14 mouse cellular contexts compared by ENCODE assay signal in genomic region chr11:48851270-48851995, GRCm38 (mm10). TPM values are rescaled to one million over a fixed set of nuclear protein-coding genes. Genes with fewer than 3 reads are reported as not detected.
A peak's percentile ranks its signal among the peaks of the same experiment; 100 is the strongest.
DNase-seq lines count a peak whose midpoint lies in the region; ATAC-seq and TF ChIP-seq lines count a peak whose summit lies in the region.
"Had no signal": no experiment of that assay in that cellular context is flagged by ENCODE, and none has a peak within 500 bp of the region (broad histone marks: within the 10 kb centered on the region; RNA-seq: fewer than 3 reads in every experiment).

No protein-coding gene starts in this region.

- DNase-seq in midbrain, embryonic 10.5 days (ENCODE audit: low spot score) = peak; percentile 10
- no peak for DNase-seq in ES-E14 (ENCODE audit: low read depth, low spot score)
- DNase-seq in naive thymus-derived CD4-positive, alpha-beta T cell, adult 2 months (ENCODE audit: low read depth) = peak; percentile 38
- no peak for DNase-seq in yolk sac, embryonic 10.5 days (ENCODE audit: low spot score)
- no peak for DNase-seq in embryonic facial prominence, embryonic 10.5 days (ENCODE audit: low spot score)
- DNase-seq: cerebellum, adult 11 months; embryo, embryonic 11 days; lung, postnatal 10 days had no signal

- ATAC-seq in intestine, postnatal 0 days = peak; percentile 9; the same call in 1 of the 2 replicates
- ATAC-seq in intestine, embryonic 15.5 days = no peak
- ATAC-seq in midbrain, embryonic 16.5 days = no peak
- ATAC-seq: hindbrain, embryonic 16.5 days had no signal

- H3K9ac ChIP-seq in intestine, postnatal 0 days (ENCODE audit: low read depth, low read length) = no peak overlapping the region
- no peak overlapping the region for H3K9ac ChIP-seq in intestine, embryonic 15.5 days
- no peak overlapping the region for H3K9ac ChIP-seq in midbrain, embryonic 16.5 days (ENCODE audit: low read depth, low read length)
- no peak overlapping the region for H3K9ac ChIP-seq in ES-E14 (ENCODE audit: insufficient read depth, low read depth, low read length, poor library complexity, severe bottlenecking)
- H3K9ac ChIP-seq: heart, embryonic 15.5 days had no signal

- TF ChIP-seq CTCF in intestine, postnatal 0 days (IDR thresholded peaks at IDR 0.05; ENCODE audit: low read depth) = peak; percentile 65

- no peaks in the 10 kb centered on the region for H3K36me3 ChIP-seq in intestine, postnatal 0 days (ENCODE audit: control insufficient read depth, insufficient read depth)
- no peaks in the 10 kb centered on the region for H3K36me3 ChIP-seq in intestine, embryonic 15.5 days
- H3K36me3 ChIP-seq in midbrain, embryonic 10.5 days = no peaks in the 10 kb centered on the region
- no peaks in the 10 kb centered on the region for H3K36me3 ChIP-seq in midbrain, embryonic 16.5 days (ENCODE audit: control insufficient read depth, insufficient read depth, low read length)
- H3K36me3 ChIP-seq in ES-E14 (ENCODE audit: control insufficient read depth, insufficient read depth, low read length, poor library complexity, severe bottlenecking) = no peaks in the 10 kb centered on the region
- no peaks in the 10 kb centered on the region for H3K36me3 ChIP-seq in embryonic facial prominence, embryonic 10.5 days (replicated peaks)
- H3K36me3 ChIP-seq: heart, embryonic 15.5 days had no signal

- H3K4me3 ChIP-seq in intestine, postnatal 0 days (ENCODE audit: low read depth, low read length) = no peak overlapping the region
- no peak overlapping the region for H3K4me3 ChIP-seq in intestine, embryonic 15.5 days (replicated peaks)
- no peak overlapping the region for H3K4me3 ChIP-seq in midbrain, embryonic 10.5 days
- H3K4me3 ChIP-seq in midbrain, embryonic 16.5 days (ENCODE audit: low read depth, low read length) = no peak overlapping the region
- no peak overlapping the region for H3K4me3 ChIP-seq in ES-E14 (ENCODE audit: insufficient read depth in 1 of 2, low read depth in 1 of 2, low read length in 2 of 2, poor library complexity in 1 of 2, severe bottlenecking in 1 of 2)
- no peak overlapping the region for H3K4me3 ChIP-seq in embryonic facial prominence, embryonic 10.5 days
- H3K4me3 ChIP-seq: heart, embryonic 15.5 days; myocyte had no signal

- no peak overlapping the region for H3K4me2 ChIP-seq in intestine, postnatal 0 days (replicated peaks; ENCODE audit: low read depth)
- H3K4me2 ChIP-seq in intestine, embryonic 15.5 days (replicated peaks) = no peak overlapping the region
- H3K4me2 ChIP-seq in midbrain, embryonic 16.5 days (ENCODE audit: low read length) = no peak overlapping the region

- no peaks in the 10 kb centered on the region for H3K27me3 ChIP-seq in intestine, postnatal 0 days (replicated peaks; ENCODE audit: control insufficient read depth, insufficient read depth, low read length)
- no peaks in the 10 kb centered on the region for H3K27me3 ChIP-seq in intestine, embryonic 15.5 days (replicated peaks)
- peaks cover 43% of the 10 kb centered on the region for H3K27me3 ChIP-seq in midbrain, embryonic 10.5 days (ENCODE audit: low read depth, poor library complexity, severe bottlenecking)
- H3K27me3 ChIP-seq in midbrain, embryonic 16.5 days (ENCODE audit: control insufficient read depth, insufficient read depth, low read depth, low read length) = no peaks in the 10 kb centered on the region
- peaks cover 30% of the 10 kb centered on the region for H3K27me3 ChIP-seq in embryonic facial prominence, embryonic 10.5 days (replicated peaks; ENCODE audit: low read depth, poor library complexity, severe bottlenecking)

- WGBS in intestine, postnatal 0 days = 61% methylated on average over 4 of the region's 4 CpGs
- 70% methylated on average over 4 of the region's 4 CpGs for WGBS in intestine, embryonic 15.5 days
- 80% methylated on average over 4 of the region's 4 CpGs for WGBS in midbrain, embryonic 10.5 days
- 83% methylated on average over 4 of the region's 4 CpGs for WGBS in midbrain, embryonic 16.5 days
- 79% methylated on average over 4 of the region's 4 CpGs for WGBS in embryonic facial prominence, embryonic 10.5 days

- no peaks in the 10 kb centered on the region for H3K4me1 ChIP-seq in intestine, postnatal 0 days (replicated peaks; ENCODE audit: control insufficient read depth, insufficient read depth, low read length)
- H3K4me1 ChIP-seq in intestine, embryonic 15.5 days (replicated peaks) = 0 out of 2 replicates have a peak, but pooled peaks cover 9% of the 10 kb centered on the region
- H3K4me1 ChIP-seq in midbrain, embryonic 10.5 days = peaks cover 24% of the 10 kb centered on the region
- H3K4me1 ChIP-seq in midbrain, embryonic 16.5 days (ENCODE audit: control insufficient read depth, insufficient read depth, low read length) = peaks cover 21% of the 10 kb centered on the region
- peaks cover 0 to 8% of the 10 kb centered on the region in 2 experiments; a peak in 1 of 4 replicates for H3K4me1 ChIP-seq in ES-E14 (ENCODE audit: control insufficient read depth in 2 of 2, insufficient read depth in 2 of 2, low read length in 2 of 2, poor library complexity in 1 of 2)
- peaks cover 19% of the 10 kb centered on the region for H3K4me1 ChIP-seq in embryonic facial prominence, embryonic 10.5 days

- H3K27ac ChIP-seq in intestine, postnatal 0 days (ENCODE audit: low read depth, low read length) = no peak overlapping the region
- H3K27ac ChIP-seq in intestine, embryonic 15.5 days = no peak overlapping the region
- no peak overlapping the region for H3K27ac ChIP-seq in midbrain, embryonic 10.5 days (replicated peaks)
- H3K27ac ChIP-seq in midbrain, embryonic 16.5 days (ENCODE audit: low read length) = no peak overlapping the region
- H3K27ac ChIP-seq in ES-E14 (ENCODE audit: insufficient read depth, low read depth, low read length, poor library complexity, severe bottlenecking) = no peak overlapping the region
- H3K27ac ChIP-seq in embryonic facial prominence, embryonic 10.5 days (replicated peaks) = no peak overlapping the region
- H3K27ac ChIP-seq: heart, embryonic 15.5 days had no signal

- in situ Hi-C loops in ES-E14 (cut with MboI; ENCODE audit: low sequenced_read_pairs in 2 of 2, unreplicated experiment in 2 of 2) = loop anchor here (5.0 to 25.0 kb wide), 2 partner anchors 64 to 411 kb away; no protein-coding TSS in a partner anchor

- H3K9me3 ChIP-seq in intestine, postnatal 0 days (ENCODE audit: control insufficient read depth) = no peaks in the 10 kb centered on the region
- no peaks in the 10 kb centered on the region for H3K9me3 ChIP-seq in intestine, embryonic 15.5 days
- peaks cover 7% of the 10 kb centered on the region for H3K9me3 ChIP-seq in midbrain, embryonic 10.5 days (replicated peaks)
- H3K9me3 ChIP-seq in midbrain, embryonic 16.5 days (replicated peaks; ENCODE audit: control insufficient read depth, low read length, poor library complexity, severe bottlenecking) = no peaks in the 10 kb centered on the region
- no peaks in the 10 kb centered on the region for H3K9me3 ChIP-seq in ES-E14 (ENCODE audit: control insufficient read depth, insufficient read depth, low read depth, low read length)
- no peaks in the 10 kb centered on the region for H3K9me3 ChIP-seq in embryonic facial prominence, embryonic 10.5 days
- H3K9me3 ChIP-seq: heart, embryonic 15.5 days had no signal

RNA-seq across cellular contexts. Expression of gene Irgm1, which starts 20.1 kb away (rescaled TPM):
- 14.5 and 15.0 TPM in 2 replicates for polyA plus RNA-seq in intestine, postnatal 0 days (2015; fragmentation: Nextera tagmentation; extraction: Ambion mirVana)
- 16.0 and 16.4 TPM in 2 replicates for polyA plus RNA-seq in intestine, embryonic 15.5 days (2015; fragmentation: Nextera tagmentation; extraction: Ambion mirVana)
- polyA plus RNA-seq in midbrain, embryonic 10.5 days (2016; fragmentation: Nextera tagmentation; extraction: Ambion mirVana) = 1.2 and 1.6 TPM in 2 replicates
- polyA plus RNA-seq in midbrain, embryonic 16.5 days (2015; fragmentation: Nextera tagmentation; extraction: Ambion mirVana) = 2.0 and 2.8 TPM in 2 replicates
- 3.3 and 5.7 TPM in 2 replicates for total RNA-seq in ES-E14 (2012; rRNA removed)
- 1.1 TPM in 2 replicates for polyA plus RNA-seq in embryonic facial prominence, embryonic 10.5 days (2016; fragmentation: Nextera tagmentation; extraction: Ambion mirVana)

RNA-seq across cellular contexts. Expression of gene Gm12184, which starts 25.0 kb away (rescaled TPM):
- 5.0 and 5.3 TPM in 2 replicates for polyA plus RNA-seq in intestine, postnatal 0 days (2015; fragmentation: Nextera tagmentation; extraction: Ambion mirVana)
- polyA plus RNA-seq in intestine, embryonic 15.5 days (2015; fragmentation: Nextera tagmentation; extraction: Ambion mirVana) = 3.7 and 5.4 TPM in 2 replicates
- polyA plus RNA-seq in midbrain, embryonic 10.5 days (2016; fragmentation: Nextera tagmentation; extraction: Ambion mirVana) = 2.1 and 3.2 TPM in 2 replicates
- 1.3 and 1.8 TPM in 2 replicates for polyA plus RNA-seq in midbrain, embryonic 16.5 days (2015; fragmentation: Nextera tagmentation; extraction: Ambion mirVana)
- total RNA-seq in ES-E14 (2012; rRNA removed) = 11.4 and 12.2 TPM in 2 replicates
- 3.0 and 5.7 TPM in 2 replicates for polyA plus RNA-seq in embryonic facial prominence, embryonic 10.5 days (2016; fragmentation: Nextera tagmentation; extraction: Ambion mirVana)

RNA-seq across cellular contexts. Expression of gene Trim7, which starts 25.5 kb away (rescaled TPM):
- polyA plus RNA-seq in intestine, postnatal 0 days (2015; fragmentation: Nextera tagmentation; extraction: Ambion mirVana) = 0.38 and 0.56 TPM in 2 replicates
- 1.1 and 2.7 TPM in 2 replicates for polyA plus RNA-seq in intestine, embryonic 15.5 days (2015; fragmentation: Nextera tagmentation; extraction: Ambion mirVana)
- 0.32 and 0.99 TPM in 2 replicates for polyA plus RNA-seq in midbrain, embryonic 10.5 days (2016; fragmentation: Nextera tagmentation; extraction: Ambion mirVana)
- polyA plus RNA-seq in midbrain, embryonic 16.5 days (2015; fragmentation: Nextera tagmentation; extraction: Ambion mirVana) = 1.8 and 3.6 TPM in 2 replicates
- total RNA-seq in ES-E14 (2012; rRNA removed) = 5.9 and 6.1 TPM in 2 replicates
- polyA plus RNA-seq in embryonic facial prominence, embryonic 10.5 days (2016; fragmentation: Nextera tagmentation; extraction: Ambion mirVana) = 0.14 and 0.16 TPM in 2 replicates

RNA-seq across cellular contexts. Expression of gene Trim41, which starts 34.3 kb away (rescaled TPM):
- polyA plus RNA-seq in intestine, postnatal 0 days (2015; fragmentation: Nextera tagmentation; extraction: Ambion mirVana) = 4.0 and 4.2 TPM in 2 replicates
- 4.1 and 6.4 TPM in 2 replicates for polyA plus RNA-seq in intestine, embryonic 15.5 days (2015; fragmentation: Nextera tagmentation; extraction: Ambion mirVana)
- 4.7 and 5.3 TPM in 2 replicates for polyA plus RNA-seq in midbrain, embryonic 10.5 days (2016; fragmentation: Nextera tagmentation; extraction: Ambion mirVana)
- polyA plus RNA-seq in midbrain, embryonic 16.5 days (2015; fragmentation: Nextera tagmentation; extraction: Ambion mirVana) = 6.7 and 6.9 TPM in 2 replicates
- 47.8 and 52.8 TPM in 2 replicates for total RNA-seq in ES-E14 (2012; rRNA removed)
- 4.2 and 4.6 TPM in 2 replicates for polyA plus RNA-seq in embryonic facial prominence, embryonic 10.5 days (2016; fragmentation: Nextera tagmentation; extraction: Ambion mirVana)

RNA-seq across cellular contexts. Expression of gene Gm5431, which starts 50.6 kb away (rescaled TPM):
- 2.7 and 3.1 TPM in 2 replicates for polyA plus RNA-seq in intestine, postnatal 0 days (2015; fragmentation: Nextera tagmentation; extraction: Ambion mirVana)
- 0.23 and 0.30 TPM in 2 replicates for polyA plus RNA-seq in intestine, embryonic 15.5 days (2015; fragmentation: Nextera tagmentation; extraction: Ambion mirVana)
- 0.07 and 0.16 TPM in 2 replicates for polyA plus RNA-seq in midbrain, embryonic 10.5 days (2016; fragmentation: Nextera tagmentation; extraction: Ambion mirVana)
- 0.15 and 0.20 TPM in 2 replicates for polyA plus RNA-seq in midbrain, embryonic 16.5 days (2015; fragmentation: Nextera tagmentation; extraction: Ambion mirVana)
- total RNA-seq in ES-E14 (2012; rRNA removed) = not detected in 2 replicates
- 0.14 TPM in 1 of 2 replicates, not detected in the other for polyA plus RNA-seq in embryonic facial prominence, embryonic 10.5 days (2016; fragmentation: Nextera tagmentation; extraction: Ambion mirVana)
- polyA plus RNA-seq: myocyte had no signal

Comparison
In these comparisons a context has a peak if more than half of its experiments do, and no peak if none do; other contexts are left out.
1. DNase-seq: peak in midbrain, embryonic 10.5 days (single experiment) and naive thymus-derived CD4-positive, alpha-beta T cell, adult 2 months (single experiment); none in ES-E14 (single experiment), yolk sac, embryonic 10.5 days (single experiment) and embryonic facial prominence, embryonic 10.5 days (single experiment).